ENCODE assay signal across 7 mouse cellular contexts in the genomic region with DNA sequence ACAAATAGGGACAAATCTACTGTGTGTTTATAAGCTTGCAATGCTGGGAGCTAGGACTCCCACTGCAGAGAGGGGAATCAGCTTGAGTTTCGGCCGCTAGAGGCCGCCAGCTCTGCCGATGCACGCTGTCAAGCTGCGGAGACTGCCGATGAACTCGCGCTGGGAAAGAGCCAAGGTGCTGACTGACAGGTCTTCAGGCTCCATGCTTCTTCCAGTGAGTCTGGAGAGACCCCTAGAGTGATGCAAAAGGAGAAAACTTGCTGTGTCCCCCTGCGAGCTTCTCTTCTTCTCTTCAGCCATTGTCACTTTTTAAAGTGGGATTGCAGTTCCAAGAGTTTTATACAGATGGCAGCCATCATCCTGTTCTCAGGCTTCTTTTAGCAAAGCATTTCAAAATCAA. TPM values are rescaled to one million over a fixed set of nuclear protein-coding genes. Genes with fewer than 3 reads are reported as not detected.
DNase-seq lines count a peak whose midpoint lies in the region; ATAC-seq lines count a peak whose summit lies in the region.

No protein-coding gene starts in this region.

- H3K9me3 ChIP-seq in intestine, embryonic 15.5 days: no peaks in the 10 kb centered on the region

- H3K27me3 ChIP-seq in intestine, embryonic 15.5 days (replicated peaks): no peaks in the 10 kb centered on the region

- peak overlapping the region; percentile 56 for H3K4me2 ChIP-seq in intestine, embryonic 15.5 days (replicated peaks)

- peak; percentile 73 for ATAC-seq in intestine, embryonic 15.5 days
- peak; percentile 98 for ATAC-seq in megakaryocyte-erythroid progenitor cell, adult 5-6 weeks (replicated peaks; ENCODE audit: low FRiP score, low TSS enrichment, poor library complexity, severe bottlenecking)

- H3K4me3 ChIP-seq in intestine, embryonic 15.5 days (replicated peaks): 0 out of 2 replicates have a peak overlapping the region, but pooled peaks have one; percentile 10

- no peak overlapping the region for H3K9ac ChIP-seq in intestine, embryonic 15.5 days

- DNase-seq in adrenal gland, postnatal 10 days: peak; percentile 82
- DNase-seq in embryo, embryonic 11.5 days (ENCODE audit: low read depth, low spot score): peak; percentile 58
- DNase-seq in gastrocnemius, postnatal 36 days: peak; percentile 40 to 45
- DNase-seq in left cerebral cortex, postnatal 14 days (ENCODE audit: low spot score in 2 of 2): peak; percentile 70 to 75
- DNase-seq in right cerebral cortex, postnatal 25 days: peak; percentile 68

- intact Hi-C loops in gastrocnemius, postnatal 36 days (cut with DNase I): no loop called here
- intact Hi-C loops in left cerebral cortex, postnatal 14 days (cut with DNase I): loop anchor here (5.0 to 10.0 kb wide), 2 partner anchors 284 to 357 kb away; no protein-coding TSS in a partner anchor

- 3% methylated on average over 10 of the region's 10 CpGs for WGBS in intestine, embryonic 15.5 days

- H3K4me1 ChIP-seq in intestine, embryonic 15.5 days (replicated peaks): no peaks in the 10 kb centered on the region

- H3K36me3 ChIP-seq in intestine, embryonic 15.5 days: peaks cover 18% of the 10 kb centered on the region

- no peak overlapping the region for H3K27ac ChIP-seq in intestine, embryonic 15.5 days

RNA-seq across cellular contexts. Expression of a gene that starts 6.4 kb away (rescaled TPM):
- total RNA-seq in adrenal gland, postnatal 10 days (2021): 10 to 100 TPM in 1 of 2 experiments, 1 to 10 TPM in 1; 8.8 to 11.1 TPM
- under 1 TPM; 0.32 to 0.66 TPM for total RNA-seq in gastrocnemius, postnatal 36 days (2021)
- polyA plus RNA-seq in intestine, embryonic 15.5 days (2015; fragmentation: Nextera tagmentation; extraction: Ambion mirVana): 25.0 and 26.2 TPM in 2 replicates
- 1 to 10 TPM; 2.0 to 2.4 TPM for total RNA-seq in left cerebral cortex, postnatal 14 days (2021)
- 52.7 and 60.8 TPM in 2 replicates for total RNA-seq in megakaryocyte-erythroid progenitor cell, adult 5-6 weeks (2014; fragmentation: Nextera tagmentation)
- total RNA-seq in megakaryocyte-erythroid progenitor cell, adult 5-6 weeks (2017): 22.3 and 33.9 TPM in 2 replicates

RNA-seq across cellular contexts. Expression of a gene that starts 31.0 kb away (rescaled TPM):
- 10 to 100 TPM; 35.6 to 38.1 TPM for total RNA-seq in adrenal gland, postnatal 10 days (2021)
- total RNA-seq in gastrocnemius, postnatal 36 days (2021): 10 to 100 TPM; 13.2 to 13.4 TPM
- polyA plus RNA-seq in intestine, embryonic 15.5 days (2015; fragmentation: Nextera tagmentation; extraction: Ambion mirVana): 44.0 and 47.7 TPM in 2 replicates
- total RNA-seq in left cerebral cortex, postnatal 14 days (2021): 10 to 100 TPM; 29.8 to 30.6 TPM
- 30.3 and 37.7 TPM in 2 replicates for total RNA-seq in megakaryocyte-erythroid progenitor cell, adult 5-6 weeks (2014; fragmentation: Nextera tagmentation)
- 19.4 and 32.9 TPM in 2 replicates for total RNA-seq in megakaryocyte-erythroid progenitor cell, adult 5-6 weeks (2017)

RNA-seq across cellular contexts. Expression of a gene that starts 39.5 kb away (rescaled TPM):
- not detected for total RNA-seq in adrenal gland, postnatal 10 days (2021)
- not detected for total RNA-seq in gastrocnemius, postnatal 36 days (2021)
- not detected in 2 replicates for polyA plus RNA-seq in intestine, embryonic 15.5 days (2015; fragmentation: Nextera tagmentation; extraction: Ambion mirVana)
- total RNA-seq in left cerebral cortex, postnatal 14 days (2021): not detected
- not detected in 2 replicates for total RNA-seq in megakaryocyte-erythroid progenitor cell, adult 5-6 weeks (2014; fragmentation: Nextera tagmentation)
- not detected in 2 replicates for total RNA-seq in megakaryocyte-erythroid progenitor cell, adult 5-6 weeks (2017)
